Mouse (Mus musculus): ENCODE measurements around the gene Slamf9. TPM values are rescaled to one million over a fixed set of nuclear protein-coding genes. Genes with fewer than 3 reads are reported as not detected.

The Slamf9 gene
- polyA plus RNA-seq, 1 experiment from 2014 or later: 0.34 TPM

GRCm38 (mm10) chr1:172455416-172455815 is 19.7 kb upstream of the Slamf9 start:
- ATAC-seq (ENCODE audit: low FRiP score): no peak
- no peak overlapping the region for H3K4me2 ChIP-seq (replicated peaks; ENCODE audit: low read depth, low read length)
- DNase-seq (ENCODE audit: low spot score): no peak
- whole genome bisulfite sequencing: 16% methylated on average over 4 of the region's 4 CpGs
- H3K27ac ChIP-seq (ENCODE audit: low read depth, low read length): no peak overlapping the region
- H3K27me3 ChIP-seq (ENCODE audit: control insufficient read depth, insufficient read depth, low read length): no peaks in the 10 kb centered on the region
- no peaks in the 10 kb centered on the region for H3K36me3 ChIP-seq (ENCODE audit: control insufficient read depth, insufficient read depth, low read length)
- H3K4me3 ChIP-seq (ENCODE audit: low read depth, low read length): no peak overlapping the region
- no peaks in the 10 kb centered on the region for H3K4me1 ChIP-seq (replicated peaks; ENCODE audit: control insufficient read depth, insufficient read depth, low read length)
- H3K9ac ChIP-seq (ENCODE audit: low read depth, low read length): no peak overlapping the region
- H3K9me3 ChIP-seq (ENCODE audit: control insufficient read depth, low read length): no peaks in the 10 kb centered on the region

- H3K4me2 ChIP-seq (replicated peaks; ENCODE audit: low read depth, low read length): no peak overlapping the region
- DNase-seq (ENCODE audit: low spot score): no peak
- 64% methylated on average over 7 of the region's 7 CpGs for WGBS
- no peaks in the 10 kb centered on the region for H3K4me1 ChIP-seq (replicated peaks; ENCODE audit: control insufficient read depth, insufficient read depth, low read length)
- no peak overlapping the region for H3K4me3 ChIP-seq (ENCODE audit: low read depth, low read length)
- no peaks in the 10 kb centered on the region for H3K36me3 ChIP-seq (ENCODE audit: control insufficient read depth, insufficient read depth, low read length)
- H3K27ac ChIP-seq (ENCODE audit: low read depth, low read length): no peak overlapping the region
- no peaks in the 10 kb centered on the region for H3K27me3 ChIP-seq (ENCODE audit: control insufficient read depth, insufficient read depth, low read length)
- H3K9me3 ChIP-seq (ENCODE audit: control insufficient read depth, low read length): no peaks in the 10 kb centered on the region
- H3K9ac ChIP-seq (ENCODE audit: low read depth, low read length): no peak overlapping the region
- ATAC-seq (ENCODE audit: low FRiP score): no peak
Measured at GRCm38 (mm10) chr1:172456001-172456677, 19.0 kb upstream of the Slamf9 start.

DNA sequence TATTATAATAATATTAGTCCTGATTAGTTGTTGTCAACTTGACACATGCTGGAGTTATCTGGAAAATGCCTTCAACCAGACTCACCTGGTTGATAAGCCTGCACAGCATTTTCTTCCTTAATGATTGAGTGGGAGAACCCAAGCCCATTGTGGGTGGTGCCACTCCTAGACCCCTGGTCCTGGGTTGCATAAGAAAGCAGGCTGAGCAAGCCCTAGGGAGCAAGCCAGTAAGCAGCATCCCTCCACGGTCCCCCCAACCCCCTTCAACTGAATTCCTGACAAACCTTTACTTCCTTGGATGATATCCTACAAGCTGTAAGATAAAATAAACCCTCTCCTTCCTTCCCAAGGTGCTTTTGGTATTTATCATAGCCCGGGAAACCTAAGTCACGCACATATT is 18.0 kb upstream of the Slamf9 start:
- Histone ChIP-seq H3K4me3 (ENCODE audit: low read depth, low read length) (no peak overlapping the region), H3K4me1 (replicated peaks; ENCODE audit: control insufficient read depth, insufficient read depth, low read length) (no peaks in the 10 kb centered on the region), H3K4me2 (replicated peaks; ENCODE audit: low read depth, low read length) (no peak overlapping the region), H3K27me3 (ENCODE audit: control insufficient read depth, insufficient read depth, low read length) (no peaks in the 10 kb centered on the region), H3K36me3 (ENCODE audit: control insufficient read depth, insufficient read depth, low read length) (no peaks in the 10 kb centered on the region), H3K27ac (ENCODE audit: low read depth, low read length) (no peak overlapping the region), H3K9ac (ENCODE audit: low read depth, low read length) (no peak overlapping the region), H3K9me3 (ENCODE audit: control insufficient read depth, low read length) (no peaks in the 10 kb centered on the region)
- DNase-seq (ENCODE audit: low spot score) (no peak), ATAC-seq (ENCODE audit: low FRiP score) (no peak)
- WGBS: 85% methylated on average over 3 of the region's 3 CpGs

- Histone ChIP-seq H3K9ac (ENCODE audit: low read depth, low read length) (no peak overlapping the region), H3K27ac (ENCODE audit: low read depth, low read length) (no peak overlapping the region), H3K36me3 (ENCODE audit: control insufficient read depth, insufficient read depth, low read length) (no peaks in the 10 kb centered on the region), H3K4me1 (replicated peaks; ENCODE audit: control insufficient read depth, insufficient read depth, low read length) (no peaks in the 10 kb centered on the region), H3K4me2 (replicated peaks; ENCODE audit: low read depth, low read length) (no peak overlapping the region), H3K27me3 (ENCODE audit: control insufficient read depth, insufficient read depth, low read length) (no peaks in the 10 kb centered on the region), H3K9me3 (ENCODE audit: control insufficient read depth, low read length) (no peaks in the 10 kb centered on the region), H3K4me3 (ENCODE audit: low read depth, low read length) (no peak overlapping the region)
- no peak for ATAC-seq (ENCODE audit: low FRiP score)
- no peak for DNase-seq (ENCODE audit: low spot score)
- 88% methylated on average over 3 of the region's 3 CpGs for WGBS
Measured at GRCm38 (mm10) chr1:172458041-172458440, 17.1 kb upstream of the Slamf9 start.

DNA sequence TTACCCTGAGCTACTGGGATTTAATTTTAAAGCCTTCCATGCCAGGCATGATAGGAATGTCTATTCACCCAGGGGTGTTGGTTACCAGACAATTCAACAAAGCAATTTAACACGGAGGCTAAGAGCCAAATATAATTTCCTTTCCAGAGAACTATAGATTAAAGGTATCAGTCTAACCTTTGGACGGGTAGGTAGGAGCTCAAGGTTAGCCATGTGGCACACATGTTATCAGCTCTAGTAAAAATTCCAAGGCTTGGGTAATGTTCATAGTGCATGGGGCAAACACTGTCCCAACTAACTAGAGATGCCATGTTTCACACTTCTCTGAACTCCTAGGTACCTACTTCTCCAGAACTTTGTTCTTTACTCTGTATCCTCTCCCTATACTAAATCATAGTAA is 13.6 kb upstream of the Slamf9 start:
- Histone ChIP-seq H3K27ac (ENCODE audit: low read depth, low read length) (no peak overlapping the region), H3K9ac (ENCODE audit: low read depth, low read length) (no peak overlapping the region), H3K27me3 (ENCODE audit: control insufficient read depth, insufficient read depth, low read length) (no peaks in the 10 kb centered on the region), H3K4me1 (replicated peaks; ENCODE audit: control insufficient read depth, insufficient read depth, low read length) (no peaks in the 10 kb centered on the region), H3K4me3 (ENCODE audit: low read depth, low read length) (no peak overlapping the region), H3K36me3 (ENCODE audit: control insufficient read depth, insufficient read depth, low read length) (no peaks in the 10 kb centered on the region), H3K4me2 (replicated peaks; ENCODE audit: low read depth, low read length) (no peak overlapping the region), H3K9me3 (ENCODE audit: control insufficient read depth, low read length) (no peaks in the 10 kb centered on the region)
- ATAC-seq (ENCODE audit: low FRiP score) (no peak), DNase-seq (ENCODE audit: low spot score) (no peak)
- 81% methylated on average over 2 of the region's 2 CpGs for WGBS

DNA sequence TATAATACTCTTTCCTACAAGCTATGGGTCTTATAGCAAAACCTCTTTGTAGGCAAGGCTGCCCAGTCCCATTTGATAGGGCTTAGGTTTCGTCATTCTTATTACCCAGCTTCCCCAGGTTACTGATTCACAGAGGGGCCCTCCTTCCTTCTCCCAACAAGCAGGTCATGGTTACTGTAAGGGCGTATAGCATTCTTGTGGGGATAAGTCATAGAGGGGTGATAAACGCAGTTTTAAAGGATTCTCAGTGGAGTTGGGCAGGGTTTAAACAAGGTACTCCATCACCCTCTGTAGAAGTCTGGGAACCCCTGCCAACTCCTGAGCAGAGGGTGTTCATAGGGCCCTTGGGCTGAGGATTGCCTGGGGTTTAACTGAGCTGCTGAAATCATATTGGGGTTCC is 12.6 kb upstream of the Slamf9 start:
- Histone ChIP-seq H3K27ac (ENCODE audit: low read depth, low read length) (no peak overlapping the region), H3K9ac (ENCODE audit: low read depth, low read length) (no peak overlapping the region)
- no peak for DNase-seq (ENCODE audit: low spot score)

DNA sequence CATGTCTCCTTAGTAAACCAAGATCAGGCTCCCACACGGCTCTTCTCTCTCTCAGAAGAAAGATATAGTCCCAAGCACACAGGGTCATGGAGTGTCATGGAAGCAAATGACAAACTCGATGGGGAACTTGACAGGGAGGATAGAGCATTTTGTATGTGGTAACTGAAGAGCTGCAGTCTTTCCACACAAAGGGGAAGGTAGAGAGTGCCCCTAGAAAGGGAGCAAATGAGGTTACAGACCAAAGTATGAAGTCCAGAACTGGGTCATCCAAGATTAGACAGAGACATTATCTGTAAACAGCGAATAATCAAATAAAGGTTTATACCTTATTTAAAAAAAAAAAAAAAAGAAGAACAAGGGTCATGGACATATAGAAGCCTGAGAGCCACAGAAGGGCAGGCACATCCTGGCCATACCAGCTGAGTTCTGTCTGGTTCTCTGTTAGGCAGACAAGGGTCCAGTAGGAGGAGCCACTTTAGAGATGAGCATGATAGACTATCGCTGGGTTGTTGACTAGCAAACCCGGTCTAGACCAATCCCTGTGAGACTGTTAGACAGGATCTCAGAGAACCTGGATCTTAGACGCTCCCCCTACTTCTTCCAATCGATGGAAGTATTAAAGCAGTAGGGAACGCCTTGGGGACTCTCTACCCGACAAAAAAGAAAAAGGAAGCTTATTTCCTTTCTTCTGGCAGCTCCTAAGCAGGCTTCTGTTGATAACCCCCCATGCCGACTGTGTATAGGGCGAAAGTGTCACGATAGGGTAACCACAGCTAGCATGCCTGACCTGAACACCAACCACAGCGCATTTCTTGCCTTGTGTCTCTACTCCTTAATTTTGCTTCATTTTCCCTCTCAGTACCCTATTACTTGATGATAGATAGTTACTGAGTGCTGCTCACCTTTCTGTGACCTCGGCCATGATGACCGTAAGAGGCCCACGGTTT is 11.5 kb upstream of the Slamf9 start:
- 90% methylated on average over 16 of the region's 16 CpGs for WGBS
- no peaks in the 10 kb centered on the region for H3K4me1 ChIP-seq (replicated peaks; ENCODE audit: control insufficient read depth, insufficient read depth, low read length)
- H3K4me3 ChIP-seq (ENCODE audit: low read depth, low read length): no peak overlapping the region
- no peak overlapping the region for H3K9ac ChIP-seq (ENCODE audit: low read depth, low read length)
- H3K4me2 ChIP-seq (replicated peaks; ENCODE audit: low read depth, low read length): no peak overlapping the region
- H3K36me3 ChIP-seq (ENCODE audit: control insufficient read depth, insufficient read depth, low read length): no peaks in the 10 kb centered on the region
- no peaks in the 10 kb centered on the region for H3K9me3 ChIP-seq (ENCODE audit: control insufficient read depth, low read length)
- no peak overlapping the region for H3K27ac ChIP-seq (ENCODE audit: low read depth, low read length)
- no peak for DNase-seq (ENCODE audit: low spot score)
- ATAC-seq (ENCODE audit: low FRiP score): no peak
- H3K27me3 ChIP-seq (ENCODE audit: control insufficient read depth, insufficient read depth, low read length): no peaks in the 10 kb centered on the region

More for the DNA sequence above, 12.6 kb upstream of the Slamf9 start:
- 87% methylated on average over 3 of the region's 3 CpGs for WGBS
- no peaks in the 10 kb centered on the region for H3K36me3 ChIP-seq (ENCODE audit: control insufficient read depth, insufficient read depth, low read length)
- H3K27me3 ChIP-seq (ENCODE audit: control insufficient read depth, insufficient read depth, low read length): no peaks in the 10 kb centered on the region
- no peak for ATAC-seq (ENCODE audit: low FRiP score)
- no peaks in the 10 kb centered on the region for H3K9me3 ChIP-seq (ENCODE audit: control insufficient read depth, low read length)
- no peak overlapping the region for H3K4me2 ChIP-seq (replicated peaks; ENCODE audit: low read depth, low read length)
- H3K4me1 ChIP-seq (replicated peaks; ENCODE audit: control insufficient read depth, insufficient read depth, low read length): no peaks in the 10 kb centered on the region
- H3K4me3 ChIP-seq (ENCODE audit: low read depth, low read length): no peak overlapping the region

DNA sequence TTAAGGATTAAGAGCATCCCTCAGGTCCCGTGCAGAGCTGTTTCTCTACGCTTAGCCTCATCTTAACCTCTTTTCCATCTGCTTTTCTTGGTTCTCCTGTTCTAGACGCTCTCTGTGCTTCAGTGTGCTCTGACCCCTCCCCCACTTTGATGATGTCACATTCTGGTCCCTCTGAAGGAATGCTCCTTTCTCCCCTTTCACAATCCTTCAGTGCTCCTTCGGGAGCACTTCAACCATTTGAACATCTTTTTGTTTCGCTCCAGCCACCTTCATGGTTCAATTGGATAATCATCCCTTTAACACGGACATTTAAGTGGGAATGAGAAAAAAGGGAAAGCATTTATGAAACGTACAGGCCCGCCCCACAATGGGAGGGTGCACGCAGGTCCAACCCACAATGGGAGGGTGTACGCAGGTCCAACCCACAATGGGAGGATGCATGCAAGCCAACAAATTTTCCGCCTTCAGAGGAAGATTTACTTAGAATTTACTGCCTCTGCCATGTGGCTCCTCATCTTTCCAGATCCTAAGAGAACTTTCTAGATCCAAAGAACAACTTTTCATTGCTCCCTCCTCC is 6.8 kb upstream of the Slamf9 start:
- no peaks in the 10 kb centered on the region for H3K9me3 ChIP-seq (ENCODE audit: control insufficient read depth, low read length)
- H3K4me2 ChIP-seq (replicated peaks; ENCODE audit: low read depth, low read length): no peak overlapping the region
- no peak overlapping the region for H3K27ac ChIP-seq (ENCODE audit: low read depth, low read length)
- no peaks in the 10 kb centered on the region for H3K4me1 ChIP-seq (replicated peaks; ENCODE audit: control insufficient read depth, insufficient read depth, low read length)
- H3K9ac ChIP-seq (ENCODE audit: low read depth, low read length): no peak overlapping the region
- WGBS: 80% methylated on average over 11 of the region's 11 CpGs
- ATAC-seq (ENCODE audit: low FRiP score) (no peak), DNase-seq (ENCODE audit: low spot score) (no peak)
- H3K27me3 ChIP-seq (ENCODE audit: control insufficient read depth, insufficient read depth, low read length): no peaks in the 10 kb centered on the region
- H3K4me3 ChIP-seq (ENCODE audit: low read depth, low read length): no peak overlapping the region
- no peaks in the 10 kb centered on the region for H3K36me3 ChIP-seq (ENCODE audit: control insufficient read depth, insufficient read depth, low read length)

All from hindbrain, embryonic 11.5 days (tissue).